Mouse (Mus musculus) cerebellum, postnatal 14 days (tissue): Measurements from ENCODE around the gene Agbl4.

ENCODE experiments used
- DNase-seq, 2 experiments: peaks; one replicate each; pipeline ENCODE4 v3.0.0; 2021; ENCODE audit warnings: mixed read lengths in 2 of 2

Gene Agbl4

DNA sequence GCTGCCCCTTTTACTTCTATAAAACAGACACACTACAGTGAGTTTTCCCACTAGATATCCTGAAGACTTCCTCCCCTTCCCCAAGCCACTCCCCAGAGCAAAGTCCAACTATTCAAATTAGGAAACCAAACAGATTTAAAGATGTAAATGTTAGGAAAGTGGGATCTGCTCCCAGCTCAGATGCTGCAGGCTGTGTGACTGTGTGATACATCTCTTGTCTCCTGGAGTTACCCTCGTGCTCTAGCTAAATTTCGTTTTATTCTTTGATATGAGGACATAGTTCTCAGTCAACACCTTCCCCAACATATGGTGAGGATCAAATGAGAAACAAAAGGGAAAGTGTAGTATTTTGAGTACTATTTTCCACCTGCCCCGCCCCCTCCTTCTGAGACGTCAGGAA lies 1274.0 kb downstream of the Agbl4 start:
- no peak for DNase-seq

DNA sequence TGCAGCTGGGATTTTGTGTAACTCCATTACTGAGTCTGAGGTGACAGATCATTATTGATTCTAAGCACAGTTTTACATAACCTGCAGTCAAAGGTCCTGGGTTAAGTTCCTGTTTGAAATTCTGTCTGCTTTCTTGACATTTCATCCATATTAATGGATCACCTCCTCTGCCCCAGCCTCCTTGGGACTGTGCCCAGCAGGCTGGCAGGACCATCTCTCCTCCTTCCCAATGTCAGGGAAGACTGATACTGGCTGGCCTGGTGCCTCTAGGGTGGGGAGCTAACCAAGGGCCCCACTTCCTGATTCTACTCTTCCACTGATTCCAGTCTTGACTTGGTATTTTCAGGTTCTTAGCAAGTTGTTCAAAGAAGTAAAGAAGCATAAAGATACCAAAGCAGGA lies 1276.4 kb downstream of the Agbl4 start:
- no peak for DNase-seq

DNA sequence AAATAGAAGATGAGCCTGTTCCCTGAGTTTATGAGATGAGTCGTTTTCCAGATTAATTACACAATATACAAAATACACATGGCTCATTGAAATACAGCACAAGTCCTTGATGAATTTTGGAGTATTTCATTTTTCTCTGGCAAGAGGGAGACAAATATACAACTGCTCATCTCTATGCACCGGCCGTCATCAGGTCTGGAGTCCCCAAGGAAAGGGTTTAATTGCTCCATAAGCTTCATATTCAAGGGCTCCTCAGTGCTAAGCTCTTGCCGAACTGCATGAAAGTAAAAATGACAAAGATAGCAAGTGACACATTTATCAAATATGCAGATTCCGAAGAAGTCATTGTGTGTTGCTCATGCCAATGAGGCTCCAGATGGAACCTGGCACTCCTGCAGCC lies 1284.5 kb downstream of the Agbl4 start:
- no peak for DNase-seq

DNA sequence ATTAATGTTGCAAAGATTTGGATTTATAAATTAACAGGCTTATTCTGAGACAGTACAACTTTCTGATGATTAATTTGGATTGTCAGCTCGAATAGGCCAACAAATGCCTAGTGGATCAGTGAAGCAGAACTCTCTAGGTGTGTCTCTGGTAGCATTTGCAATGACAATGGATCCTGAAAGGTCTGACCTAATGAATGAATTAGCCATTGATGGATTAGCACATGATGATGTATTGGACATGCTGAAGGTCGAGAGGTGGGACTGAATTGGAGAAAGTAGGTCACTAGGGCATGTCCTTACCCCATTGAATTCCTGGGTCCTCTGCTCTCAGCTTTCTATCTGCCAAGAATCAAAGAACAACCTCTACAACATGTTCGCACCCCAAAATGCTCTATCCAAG lies 1285.3 kb downstream of the Agbl4 start:
- DNase-seq: no peak

DNA sequence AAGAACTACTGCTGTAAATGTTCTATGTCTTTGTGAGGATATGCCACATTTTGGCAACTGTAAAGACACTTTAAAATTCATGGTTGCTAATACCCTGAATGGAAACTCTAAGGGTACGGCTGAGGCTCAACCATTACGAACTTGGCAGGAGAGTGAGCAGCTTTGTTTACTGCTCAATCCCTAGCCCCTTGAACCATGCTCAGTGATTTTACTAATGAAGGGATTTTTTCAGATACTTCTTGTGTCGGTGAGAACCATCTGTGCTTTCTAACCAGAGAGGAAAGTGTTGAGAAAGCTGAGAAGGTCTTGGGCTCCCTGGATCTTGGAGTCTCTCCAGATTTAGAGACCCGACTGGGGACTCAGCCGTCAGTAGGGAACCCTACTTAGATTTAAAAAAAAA lies 1286.4 kb downstream of the Agbl4 start:
- DNase-seq: no peak

DNA sequence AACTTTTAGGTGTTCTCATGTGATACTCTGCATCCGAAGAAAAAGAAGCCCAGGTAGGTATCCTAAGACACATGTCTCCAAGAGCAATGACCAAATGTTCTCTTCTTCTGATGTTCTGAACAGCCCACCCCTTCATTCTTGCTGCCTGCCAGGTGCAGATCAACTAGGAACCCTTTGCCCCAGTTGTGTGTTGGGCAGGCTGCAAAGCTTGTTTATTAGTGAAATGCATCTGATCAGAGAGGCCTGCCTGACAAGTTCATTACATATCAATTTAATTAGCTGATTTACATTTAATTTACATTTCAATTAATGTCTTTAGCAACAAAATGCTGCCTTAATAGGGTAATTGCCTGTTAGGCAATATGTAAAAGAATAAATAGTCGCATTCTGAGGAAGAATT lies 1288.5 kb downstream of the Agbl4 start:
- no peak for DNase-seq

DNA sequence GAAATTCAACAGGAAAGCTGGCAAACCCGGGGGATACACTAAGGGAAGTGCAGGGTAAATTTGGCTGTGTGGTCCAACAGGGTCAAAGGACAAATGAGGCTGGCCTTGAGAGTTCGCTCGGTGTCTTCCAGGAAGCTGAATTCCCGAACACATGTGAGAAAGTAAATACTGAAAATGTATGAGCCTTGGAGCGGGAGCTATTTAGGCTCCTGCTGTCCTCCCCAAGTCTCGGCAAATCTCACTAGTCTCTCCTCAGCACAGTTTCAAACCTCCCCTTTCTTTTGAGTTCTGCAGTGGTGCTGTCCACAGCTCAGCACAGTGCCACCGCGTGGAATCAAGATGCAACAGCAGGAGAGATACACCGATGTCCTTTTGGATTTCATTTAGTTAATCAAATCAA lies 1289.5 kb downstream of the Agbl4 start:
- peak; percentile 63 to 69 for DNase-seq

DNA sequence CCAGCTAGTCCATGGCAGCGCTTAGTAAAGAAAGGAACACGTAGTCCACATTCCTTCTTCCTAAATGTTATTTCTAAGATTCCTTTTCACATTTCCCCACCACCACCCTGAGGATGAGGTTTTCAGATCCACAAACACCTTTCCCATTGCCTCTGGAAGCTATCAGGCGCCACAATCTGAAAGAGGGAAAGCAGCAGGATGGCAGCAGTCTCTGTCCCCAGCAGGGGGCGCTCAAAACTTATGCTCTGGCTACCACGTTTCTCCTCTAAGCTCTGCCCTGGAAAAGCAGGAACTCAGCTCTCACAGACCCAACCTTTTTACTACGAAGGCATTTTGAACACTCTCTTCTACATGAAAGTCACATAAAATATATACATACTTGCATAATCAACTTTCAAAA lies 1290.2 kb downstream of the Agbl4 start:
- DNase-seq: peak; percentile 81 to 85

DNA sequence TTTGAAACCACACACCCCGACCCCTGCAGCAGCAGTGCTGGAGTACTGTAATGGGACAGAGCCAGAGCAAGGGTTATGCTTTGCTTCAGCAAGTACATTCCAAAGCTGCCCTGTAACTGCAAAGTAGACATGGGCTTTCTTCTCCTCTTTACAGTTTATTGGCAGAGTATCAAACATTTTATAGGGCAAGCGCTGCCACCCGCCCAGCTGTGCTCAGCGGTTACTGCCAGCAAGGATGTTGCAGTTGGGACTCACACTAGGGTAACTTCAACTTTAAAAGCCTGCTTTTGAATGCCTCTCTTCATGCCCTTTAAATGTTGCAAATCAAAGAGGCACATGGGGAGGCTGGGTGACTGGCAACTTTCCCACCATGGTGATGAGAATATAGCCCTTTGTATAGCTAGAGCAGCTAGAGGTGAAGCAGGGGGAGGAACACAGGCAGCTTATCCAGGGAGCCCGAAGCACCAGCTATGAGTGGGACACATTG lies 1293.6 kb downstream of the Agbl4 start:
- no peak for DNase-seq

DNA sequence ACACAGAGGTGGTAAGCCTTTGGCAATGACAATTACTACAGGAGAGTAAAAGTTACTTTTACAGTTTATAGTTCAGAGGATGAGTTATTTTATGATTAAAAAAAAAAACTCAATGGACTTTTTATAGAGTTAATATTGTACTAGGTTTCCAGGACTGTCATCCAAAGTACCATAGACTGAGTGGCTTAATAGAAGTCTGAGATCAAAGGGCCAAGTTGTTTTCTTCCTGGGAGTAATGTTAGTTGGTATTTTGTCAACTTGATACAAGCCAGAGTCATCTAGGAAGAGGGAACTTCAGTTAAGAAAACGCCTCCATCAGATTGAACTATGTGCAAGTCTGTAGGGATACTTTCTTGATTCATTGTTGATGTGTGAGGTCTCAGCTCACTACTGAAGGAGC lies 1303.9 kb downstream of the Agbl4 start:
- no peak for DNase-seq

DNA sequence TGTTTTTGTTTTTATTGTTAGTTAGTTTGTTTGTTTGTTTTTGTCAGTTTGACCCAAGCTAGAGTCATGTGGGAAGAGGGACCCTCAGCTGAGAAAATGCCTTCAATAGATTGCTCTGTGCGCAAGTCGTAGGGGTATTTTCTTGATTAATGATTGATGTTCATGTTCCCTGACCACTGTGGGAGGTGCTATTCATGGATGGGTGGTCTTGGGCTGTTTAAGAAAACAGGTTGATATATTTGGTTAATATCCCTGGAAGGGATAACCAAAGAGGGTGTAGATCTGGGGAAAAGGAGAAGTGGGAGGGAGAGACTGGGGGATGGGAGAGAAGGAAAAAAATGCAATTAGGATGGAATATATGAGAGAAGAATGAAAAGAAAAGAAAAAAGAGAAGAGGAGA lies 1306.7 kb downstream of the Agbl4 start:
- DNase-seq: no peak

DNA sequence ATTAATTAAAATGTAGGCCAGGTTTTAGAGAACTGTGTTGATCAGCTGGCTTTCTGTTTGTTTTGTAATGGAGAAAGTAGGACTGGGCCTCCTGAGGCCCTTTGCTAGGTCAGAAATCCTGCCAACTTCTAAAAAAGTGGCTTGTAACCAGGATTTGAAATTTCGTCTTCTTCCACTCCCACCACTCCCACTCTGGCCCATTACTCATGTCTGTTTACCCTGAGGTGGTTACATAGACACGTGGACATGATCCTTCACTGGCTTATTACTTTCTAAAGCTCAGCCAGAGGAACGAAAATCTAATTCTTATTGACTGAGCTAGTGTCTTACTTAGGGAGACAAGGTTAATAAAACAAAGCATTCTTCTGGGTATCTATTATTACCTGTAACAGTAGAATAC lies 1307.5 kb downstream of the Agbl4 start:
- no peak for DNase-seq
